Mouse (Mus musculus) cerebellum, adult 11-12 months (tissue): Measurements from ENCODE around the gene Cdc7.
A peak's percentile ranks its signal among the peaks of the same experiment; 100 is the strongest.

Source experiments
- DNase-seq: peaks from one replicate; pipeline ENCODE4 v3.0.0; 2022

Cdc7 gene

DNA sequence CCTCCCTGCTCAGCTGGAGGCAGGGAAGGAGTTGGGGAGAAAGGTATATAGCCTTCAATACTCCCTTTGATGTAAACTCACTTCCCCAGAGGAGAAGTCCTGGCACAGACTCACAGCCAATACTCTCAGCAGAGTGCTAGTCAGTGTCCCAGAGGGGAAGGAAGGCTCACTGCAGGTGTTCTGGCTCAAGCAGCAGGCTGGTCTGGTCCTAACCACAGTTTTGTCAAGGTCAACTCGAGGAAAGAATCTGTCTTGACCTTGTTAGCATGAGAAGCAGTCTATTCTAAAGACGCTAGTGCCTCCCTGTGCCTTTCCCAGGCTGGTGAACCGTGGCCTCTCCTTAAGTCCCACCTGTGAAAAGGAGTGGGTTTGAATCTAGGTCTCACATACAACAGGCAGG lies 30.6 kb downstream of the Cdc7 start:
- no peak for DNase-seq

DNA sequence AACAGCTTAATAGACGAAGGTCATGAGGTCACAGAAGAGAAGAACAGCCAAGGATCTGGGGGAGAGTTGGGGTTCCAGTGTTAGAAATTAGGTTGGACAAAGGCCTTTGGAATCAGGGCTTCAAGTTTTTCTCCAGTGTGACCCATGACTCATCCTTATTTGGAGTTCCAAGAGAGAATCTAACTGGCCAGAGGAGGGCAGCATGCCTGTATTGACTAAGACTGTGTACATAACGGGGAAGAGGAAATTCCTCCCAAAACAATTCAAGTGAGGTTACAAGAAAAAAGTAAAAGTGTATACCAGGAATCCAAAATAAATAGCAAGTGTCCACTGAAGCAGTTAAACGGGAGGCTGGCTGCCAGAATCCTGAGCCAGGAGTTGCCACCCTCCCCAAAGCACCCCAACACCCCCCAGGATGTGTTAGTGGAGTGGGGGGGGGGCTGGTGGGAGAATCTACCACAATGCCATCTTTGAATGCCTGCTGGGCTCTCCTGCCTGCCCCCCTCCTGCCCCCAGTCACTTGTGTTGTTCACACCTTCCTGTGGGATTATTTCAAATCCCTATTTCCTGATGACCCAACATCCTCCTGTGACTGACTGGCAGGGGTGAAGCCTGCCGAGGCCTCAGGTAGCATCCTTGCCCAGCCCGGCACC lies 31.9 kb downstream of the Cdc7 start:
- peak; percentile 10 for DNase-seq

DNA sequence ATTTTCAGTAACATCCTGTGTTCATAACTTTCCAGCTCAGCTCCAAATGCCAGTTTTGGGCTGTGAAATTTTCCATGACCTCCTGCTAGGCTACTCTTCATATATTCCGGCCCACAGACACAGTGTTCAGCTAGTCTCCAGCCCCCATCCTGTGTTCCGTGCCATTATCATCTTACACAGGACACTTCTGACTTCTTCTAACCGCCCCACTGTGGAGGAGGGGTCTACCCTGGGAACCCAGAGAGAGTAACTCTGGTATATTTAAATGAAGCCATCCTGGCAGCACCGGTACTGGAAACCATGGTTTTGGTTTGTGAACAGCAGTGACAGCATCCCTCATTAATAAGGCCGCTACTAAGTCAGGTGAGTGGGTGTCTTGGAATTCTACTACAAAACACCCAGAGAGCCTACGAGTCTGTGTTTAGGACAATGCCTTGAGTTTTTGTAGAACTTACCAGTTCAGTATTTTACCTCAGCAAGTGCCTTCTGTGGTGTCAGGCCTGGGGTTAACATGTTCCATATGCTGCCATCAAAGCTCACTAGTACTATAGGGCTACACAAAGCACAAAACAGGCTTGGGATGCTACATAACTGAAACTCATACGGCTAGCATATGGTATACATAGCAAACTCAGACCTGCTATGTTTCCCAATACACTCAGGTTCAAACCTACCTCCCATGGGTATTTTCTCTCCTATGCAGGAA lies 32.6 kb downstream of the Cdc7 start:
- no peak for DNase-seq

DNA sequence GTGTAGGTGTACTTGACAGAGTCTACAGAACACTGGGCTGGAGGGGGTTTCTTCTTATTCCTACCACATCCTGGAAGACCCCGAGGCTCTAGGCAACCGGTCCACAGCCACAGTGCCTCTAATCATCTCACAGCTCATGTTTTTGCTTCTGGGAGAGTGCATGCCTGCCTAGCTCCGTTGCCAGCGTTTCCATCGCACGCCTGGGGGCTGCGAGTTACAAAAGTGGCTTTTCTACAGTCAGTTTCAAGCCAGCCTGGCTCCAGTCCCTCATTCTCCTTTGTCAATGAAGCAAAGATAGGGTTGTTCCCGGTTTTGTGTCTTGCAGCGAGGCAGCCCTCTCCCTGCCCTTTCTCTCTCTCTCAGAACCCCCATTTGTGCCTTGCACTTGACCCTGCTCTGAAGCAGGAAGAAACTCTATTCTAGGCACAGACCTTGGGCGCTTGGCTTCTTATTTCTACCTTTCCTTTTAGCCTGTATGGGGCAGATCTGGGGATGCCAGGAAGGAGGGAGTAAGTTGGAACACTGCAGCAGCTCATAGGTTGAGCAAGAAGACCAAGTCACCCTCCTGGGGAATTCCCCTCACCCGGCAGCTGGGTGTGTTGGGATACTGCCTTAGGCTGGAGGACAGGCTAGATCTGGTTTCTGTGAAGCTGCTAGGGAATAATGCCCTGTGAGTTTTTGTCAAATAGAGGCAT lies 37.4 kb downstream of the Cdc7 start:
- no peak for DNase-seq

DNA sequence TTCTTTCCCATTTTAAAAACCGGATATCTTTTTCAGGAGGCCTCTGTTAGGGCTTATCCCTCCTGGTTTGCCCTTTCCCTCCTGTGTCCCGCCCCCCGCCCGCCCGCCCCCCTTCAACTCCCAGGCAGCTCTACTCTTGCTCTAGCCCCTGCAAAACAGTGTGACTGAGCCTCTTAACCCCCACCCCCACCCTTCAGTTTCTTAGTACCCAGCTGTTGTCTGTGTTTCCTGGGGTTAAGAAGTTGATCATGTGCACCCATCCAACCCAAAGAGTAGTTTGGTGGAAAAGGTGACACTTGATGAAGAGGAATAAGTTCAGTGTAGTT lies 37.9 kb downstream of the Cdc7 start:
- no peak for DNase-seq

DNA sequence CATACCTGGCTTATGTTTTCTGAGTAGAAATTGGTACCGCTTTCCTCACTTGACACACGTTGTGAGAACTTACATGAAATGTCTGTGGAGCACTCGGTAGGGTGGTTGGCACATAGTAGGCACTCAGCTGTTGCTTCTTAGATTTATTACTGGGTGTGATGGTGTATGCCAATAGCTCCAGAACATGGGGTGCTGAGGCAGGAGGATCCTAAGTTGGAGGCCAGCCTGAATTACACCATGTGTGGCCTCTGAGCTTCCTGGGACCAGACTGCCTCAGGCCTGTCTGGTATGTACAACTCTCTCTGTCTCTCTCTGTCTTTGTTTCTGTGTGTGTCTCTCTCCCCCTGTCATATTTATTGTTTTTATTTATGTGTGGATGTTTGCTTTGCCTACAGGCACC lies 45.6 kb downstream of the Cdc7 start:
- no peak for DNase-seq

DNA sequence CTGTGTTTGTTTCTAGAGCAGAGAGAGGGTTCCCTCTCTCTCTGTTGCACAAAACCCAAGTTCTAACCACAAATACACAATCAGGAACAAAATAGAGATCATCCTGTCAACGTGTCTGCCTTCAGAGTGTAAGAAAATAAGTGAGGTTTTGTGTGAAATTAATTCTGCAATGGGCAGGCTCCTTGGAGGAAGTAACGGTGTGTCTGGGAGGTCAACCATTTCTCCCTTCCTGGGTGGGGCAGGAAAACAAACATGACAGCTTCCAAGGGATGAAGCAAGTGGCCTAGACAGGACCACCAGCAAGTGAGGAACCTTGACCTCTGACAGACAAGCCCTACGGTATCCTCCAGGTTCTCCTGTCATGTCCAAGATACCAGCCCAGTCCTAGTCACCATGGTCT lies 46.2 kb downstream of the Cdc7 start:
- DNase-seq = no peak

DNA sequence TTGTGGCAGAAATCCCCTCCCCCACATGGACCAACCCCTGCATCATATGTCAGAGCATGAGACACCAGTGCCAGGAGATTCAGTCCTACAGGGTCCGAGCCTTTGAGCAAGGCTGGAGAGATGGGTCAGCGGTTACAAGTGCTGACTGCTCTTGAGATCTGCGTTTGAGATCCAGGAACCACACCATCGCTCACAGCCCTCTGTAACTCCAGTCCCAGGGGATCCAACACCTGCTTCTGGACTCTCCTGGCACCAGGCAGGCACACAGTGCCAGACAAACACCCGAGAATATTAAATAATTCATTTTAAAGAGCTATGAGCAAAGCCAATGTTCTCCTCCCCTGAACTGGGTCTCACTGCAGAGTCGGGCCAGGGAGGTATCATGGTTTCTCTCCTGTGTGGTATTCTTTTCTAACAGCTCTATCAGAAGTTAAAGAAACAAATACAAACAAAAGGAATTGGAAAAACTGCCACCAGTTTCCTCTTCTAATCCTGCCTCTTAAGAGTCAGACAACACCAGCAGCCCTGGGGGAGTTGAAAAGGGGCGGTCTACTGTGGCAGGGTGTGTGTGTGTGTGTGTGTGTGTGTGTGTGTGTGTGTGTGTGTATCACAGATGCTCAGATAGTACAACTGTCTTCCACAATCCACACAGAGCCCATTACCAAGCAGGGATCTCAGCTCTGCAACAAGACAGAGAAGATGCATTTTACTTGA lies 47.4 kb downstream of the Cdc7 start:
- no peak for DNase-seq

DNA sequence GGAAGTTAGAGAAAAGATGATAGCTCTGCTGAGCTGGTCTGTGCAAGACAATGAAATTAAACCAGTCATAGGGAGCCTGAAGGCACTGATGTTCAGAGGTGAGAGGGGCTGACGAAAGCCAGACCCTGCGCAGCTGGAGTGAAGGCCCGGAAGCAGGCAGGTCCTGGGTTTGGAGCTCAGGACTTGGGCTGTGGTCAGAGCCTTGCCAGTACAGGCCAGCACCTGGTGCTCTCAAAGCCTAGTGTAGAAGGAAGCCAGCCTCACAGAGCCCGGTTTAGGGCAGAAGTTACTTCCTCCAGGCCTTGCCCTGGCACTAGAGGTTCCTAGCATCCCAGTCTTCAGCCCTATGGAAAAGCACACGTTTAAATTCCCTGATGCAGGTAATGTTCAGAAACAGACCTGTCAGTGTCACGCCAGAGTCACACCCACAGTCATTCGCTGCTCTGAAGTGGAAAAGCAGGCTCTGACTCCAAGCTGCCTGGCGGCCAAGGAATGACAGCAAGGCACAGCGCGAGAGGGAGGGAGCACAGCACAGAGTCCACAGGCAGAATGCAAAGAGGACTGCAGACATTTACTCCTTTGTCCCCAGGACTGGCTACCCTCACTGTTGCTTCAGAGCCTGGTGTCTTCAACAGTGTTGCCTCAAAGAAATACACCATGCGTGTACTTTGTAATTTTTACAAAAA lies 48.1 kb downstream of the Cdc7 start:
- no peak for DNase-seq

DNA sequence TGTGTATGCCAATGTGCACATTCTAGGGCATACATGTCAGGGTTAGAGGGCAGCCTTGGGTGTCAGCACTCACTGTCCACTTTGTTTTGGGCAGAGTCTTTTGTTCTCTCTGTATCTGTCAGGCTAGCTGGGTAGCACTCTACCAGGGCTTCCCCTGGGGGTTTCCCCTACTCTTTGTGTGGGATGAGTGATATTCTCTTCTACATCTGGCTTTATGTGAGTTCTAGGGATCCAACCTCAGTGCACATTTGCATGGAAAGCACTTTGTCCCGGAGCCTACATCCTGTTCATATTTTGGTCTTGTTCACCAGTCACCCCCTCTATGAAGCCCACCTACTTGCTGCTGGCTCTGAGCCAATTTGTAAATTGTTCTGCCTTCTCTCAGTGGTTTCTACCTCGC lies 49.3 kb downstream of the Cdc7 start:
- DNase-seq = no peak

DNA sequence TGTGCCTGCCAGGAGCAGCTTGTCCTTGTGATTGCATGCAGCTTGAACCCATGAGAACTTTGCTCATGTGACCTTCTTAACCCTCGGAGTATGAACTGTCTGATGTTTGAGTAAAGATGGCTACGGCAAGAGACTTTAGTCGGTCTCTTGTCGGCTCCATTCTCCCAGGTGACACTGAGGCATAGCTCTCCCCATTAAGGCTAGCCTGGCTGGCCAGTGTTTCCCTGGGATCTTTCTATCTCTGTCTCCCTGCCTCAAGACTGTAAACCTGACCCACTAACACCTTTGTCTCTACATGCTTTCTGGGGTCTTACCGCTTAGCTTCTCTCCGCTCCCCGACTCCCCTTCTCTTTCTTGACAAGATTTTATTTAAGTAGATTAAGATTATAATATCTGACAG lies 50.0 kb downstream of the Cdc7 start:
- no peak for DNase-seq

DNA sequence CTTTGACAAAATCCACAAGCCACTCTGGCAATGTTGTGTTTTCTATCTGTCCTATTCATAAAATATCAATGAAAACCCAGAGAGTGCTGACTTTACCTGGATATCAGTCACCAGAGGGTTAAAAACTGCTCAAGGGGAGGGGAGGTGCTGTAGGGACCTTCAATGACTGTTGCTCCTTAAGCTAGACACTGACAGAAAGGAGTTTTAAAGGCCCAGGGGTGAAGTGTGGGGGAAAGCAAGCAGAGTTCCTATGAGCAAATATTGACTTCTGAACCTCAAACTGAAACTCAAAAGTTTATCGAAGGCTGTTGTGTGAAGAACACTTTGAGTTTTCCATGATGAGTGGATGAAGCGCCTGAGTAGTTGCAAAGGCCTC lies 50.9 kb downstream of the Cdc7 start:
- no peak for DNase-seq

DNA sequence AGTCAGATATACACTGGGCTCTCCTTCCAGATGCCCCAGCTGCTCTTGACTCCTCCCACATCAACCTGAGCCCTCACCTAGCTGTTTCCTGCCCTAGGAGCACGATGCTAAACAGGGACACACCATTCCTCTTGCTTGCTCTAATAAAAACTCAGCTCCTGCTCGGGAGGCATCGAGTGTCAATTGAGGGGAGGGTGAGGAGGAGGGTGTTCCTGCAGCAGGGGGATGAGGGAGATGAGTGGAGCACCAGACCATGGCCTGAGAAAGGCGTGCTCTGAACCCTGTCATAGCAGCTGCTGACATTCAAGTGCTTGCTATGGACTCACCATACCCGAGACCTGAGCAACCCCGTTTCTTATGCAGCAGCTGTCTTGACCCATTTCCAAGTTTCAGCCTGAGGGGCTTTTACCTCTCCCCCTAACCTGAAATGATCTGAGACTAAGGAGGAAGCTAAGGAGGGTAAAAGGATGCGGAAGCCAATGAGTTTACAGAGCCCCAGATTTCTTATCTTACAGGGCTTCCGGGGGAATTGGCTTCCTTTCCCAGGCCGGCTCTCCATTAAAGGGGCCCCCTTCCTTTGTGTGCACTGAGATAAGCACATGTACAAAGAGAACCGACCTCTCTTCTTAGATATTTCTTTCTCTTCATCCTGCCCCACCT lies 51.4 kb downstream of the Cdc7 start:
- DNase-seq = no peak

DNA sequence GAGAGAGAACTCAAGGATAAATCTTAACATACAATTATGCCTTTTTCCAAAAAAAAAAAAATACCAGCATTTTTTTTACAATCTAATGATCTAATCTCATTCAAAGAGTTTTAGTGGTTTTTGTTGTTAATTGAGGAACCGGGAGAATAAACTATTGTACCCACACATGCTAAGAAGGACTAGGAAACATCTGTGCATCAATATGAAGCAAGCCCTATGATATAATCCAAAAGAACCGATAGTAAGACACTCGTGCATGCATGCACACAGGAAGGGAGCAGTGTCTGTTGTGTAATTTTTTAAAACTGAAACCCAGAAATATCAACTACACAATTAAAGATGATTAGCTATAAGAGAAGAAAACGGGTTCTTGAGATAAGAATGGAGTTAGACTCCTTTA lies 52.4 kb downstream of the Cdc7 start:
- DNase-seq = no peak

DNA sequence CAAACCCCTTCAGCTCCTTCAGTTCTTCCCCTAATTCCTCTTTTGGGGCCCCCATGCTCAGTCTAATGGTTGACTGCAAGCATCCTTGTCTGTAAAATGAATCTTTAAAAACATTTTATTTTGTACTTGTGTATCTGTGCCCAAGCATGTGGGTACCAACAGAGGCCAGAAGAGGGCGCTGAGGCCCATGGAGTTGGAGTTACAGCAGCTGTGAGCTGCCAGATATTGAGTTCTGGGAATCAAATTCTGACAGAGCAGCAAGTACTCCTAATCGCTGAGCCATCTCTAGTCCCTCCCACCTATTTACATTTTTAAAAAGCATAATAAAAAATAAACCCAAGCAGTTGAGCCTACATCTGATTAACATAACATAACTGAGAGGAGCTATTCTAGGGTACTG lies 53.4 kb downstream of the Cdc7 start:
- no peak for DNase-seq

DNA sequence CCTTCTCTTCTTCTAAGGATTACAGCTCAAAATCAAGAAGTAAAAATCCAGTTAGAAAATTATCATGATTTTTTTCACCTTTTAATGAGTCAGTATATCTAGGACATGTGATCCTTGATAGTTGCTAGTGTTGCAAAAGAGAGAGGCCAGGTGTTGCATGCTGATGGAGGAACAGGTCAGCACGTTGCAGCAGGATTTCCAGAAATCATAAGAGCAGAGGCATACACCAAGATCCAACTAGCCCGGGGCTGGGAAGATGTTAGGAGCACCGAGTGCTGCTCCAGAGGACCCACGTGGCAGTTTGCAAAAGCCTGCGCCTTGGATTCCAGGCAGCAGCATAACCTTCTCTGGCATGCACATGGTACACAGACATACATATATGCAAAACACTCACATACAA lies 54.9 kb downstream of the Cdc7 start:
- DNase-seq = no peak

DNA sequence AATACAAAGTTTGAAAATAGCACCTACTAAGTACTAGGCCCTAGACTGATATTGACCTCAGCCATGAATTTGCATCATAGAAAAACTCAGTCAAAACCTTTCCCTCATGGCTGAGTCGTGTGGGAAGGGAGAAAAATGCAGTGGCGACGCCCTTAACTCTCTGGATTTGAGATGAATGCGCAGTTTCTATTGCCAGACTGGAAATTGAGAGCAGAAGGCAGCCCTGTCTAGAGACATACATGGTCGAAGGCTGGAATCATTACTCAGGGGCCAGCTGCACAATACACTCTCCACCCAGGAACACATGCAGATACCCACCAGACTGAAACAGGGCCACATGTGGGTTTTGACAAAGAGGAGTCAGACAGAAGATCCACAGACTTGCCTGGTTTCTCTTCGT lies 55.8 kb downstream of the Cdc7 start:
- DNase-seq = no peak

DNA sequence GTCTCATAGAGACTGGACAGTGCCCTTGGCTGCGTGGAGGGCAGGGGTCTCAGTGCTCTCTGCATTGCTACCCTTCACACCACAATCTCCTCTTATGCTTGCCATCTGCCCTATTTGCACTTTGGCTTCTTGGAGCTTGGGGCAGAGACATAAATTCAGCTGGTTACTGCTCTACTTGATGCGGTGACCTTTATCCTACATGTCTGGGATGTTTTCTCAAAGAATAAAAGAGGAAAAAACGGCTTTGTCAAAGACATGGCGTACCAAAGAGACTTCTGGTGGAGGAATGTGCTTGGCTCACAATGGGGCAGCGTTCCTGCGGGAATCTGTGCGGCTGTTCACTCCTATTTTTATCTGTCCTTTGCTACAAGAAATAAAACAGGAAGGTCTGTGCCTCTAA lies 56.2 kb downstream of the Cdc7 start:
- DNase-seq = no peak

DNA sequence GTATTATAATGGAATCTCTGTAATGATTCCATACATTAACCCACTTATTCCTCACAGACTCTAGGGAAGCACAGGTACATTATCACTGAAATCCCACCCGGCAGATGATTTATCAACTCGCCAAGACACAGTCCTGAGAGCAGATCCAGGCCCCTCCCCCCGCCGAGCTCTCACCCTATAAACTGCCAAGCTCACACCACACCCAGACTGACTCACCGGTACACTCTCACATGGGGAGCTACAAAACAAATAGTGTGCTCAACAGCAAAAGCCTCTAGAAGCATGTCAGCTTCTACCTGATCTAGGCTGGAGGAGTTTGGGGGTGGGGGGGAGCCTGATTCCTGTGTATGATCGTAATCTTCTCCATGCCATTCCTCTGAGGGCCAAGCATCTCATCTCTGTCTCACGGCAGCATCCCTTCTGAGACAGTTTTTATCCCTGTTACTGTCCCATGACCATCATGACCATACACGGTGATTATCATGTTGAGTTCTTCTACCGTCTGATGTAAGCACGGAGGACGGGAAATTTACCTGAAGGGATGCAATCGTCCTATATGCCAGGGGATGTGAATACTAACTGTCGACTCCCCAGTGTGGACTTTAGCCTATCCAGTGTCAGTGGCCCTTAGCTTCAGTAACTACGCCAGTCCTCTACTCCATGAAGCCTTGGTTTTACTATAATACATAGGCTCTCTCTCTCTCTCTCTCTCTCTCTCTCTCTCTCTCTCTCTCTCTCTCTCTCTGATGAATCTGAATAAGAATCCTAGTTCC lies 57.4 kb downstream of the Cdc7 start:
- DNase-seq = no peak

DNA sequence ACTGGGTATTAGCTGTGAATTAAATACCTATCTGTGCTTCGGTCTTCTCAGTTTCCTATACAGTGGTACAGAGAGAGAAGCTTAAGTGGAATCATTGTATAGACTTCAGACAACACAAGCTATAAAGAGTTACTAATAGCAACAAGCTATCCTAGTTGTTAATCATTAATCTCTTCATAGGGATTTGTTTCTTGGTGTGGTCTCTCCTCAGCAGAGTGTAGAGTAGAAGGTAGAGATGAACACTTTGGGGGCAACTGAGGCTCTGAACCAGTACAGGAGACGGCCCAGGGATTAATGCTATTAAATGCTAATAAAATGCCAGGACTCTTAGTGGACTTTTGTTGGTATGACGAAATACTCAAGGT lies 57.9 kb downstream of the Cdc7 start:
- DNase-seq = no peak

DNA sequence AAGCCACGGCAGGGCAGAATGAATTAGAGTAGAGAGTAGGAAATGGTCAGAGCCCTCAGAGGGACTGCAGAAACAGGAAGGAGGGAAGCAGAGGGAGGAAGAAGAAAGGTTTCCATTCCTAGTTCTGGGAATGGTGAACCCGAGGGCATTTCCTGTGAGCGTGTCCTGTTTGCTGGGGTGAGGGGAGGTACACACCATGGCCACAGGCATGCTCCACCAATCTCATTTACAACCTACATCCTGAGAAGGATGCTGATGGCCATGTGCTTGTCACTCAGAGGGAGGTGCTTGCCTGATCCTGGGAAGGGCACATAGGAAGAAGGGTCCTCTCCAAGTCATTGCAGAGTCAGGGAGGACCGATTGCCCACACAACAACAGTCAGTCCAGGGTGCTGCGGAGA lies 59.8 kb downstream of the Cdc7 start:
- no peak for DNase-seq

DNA sequence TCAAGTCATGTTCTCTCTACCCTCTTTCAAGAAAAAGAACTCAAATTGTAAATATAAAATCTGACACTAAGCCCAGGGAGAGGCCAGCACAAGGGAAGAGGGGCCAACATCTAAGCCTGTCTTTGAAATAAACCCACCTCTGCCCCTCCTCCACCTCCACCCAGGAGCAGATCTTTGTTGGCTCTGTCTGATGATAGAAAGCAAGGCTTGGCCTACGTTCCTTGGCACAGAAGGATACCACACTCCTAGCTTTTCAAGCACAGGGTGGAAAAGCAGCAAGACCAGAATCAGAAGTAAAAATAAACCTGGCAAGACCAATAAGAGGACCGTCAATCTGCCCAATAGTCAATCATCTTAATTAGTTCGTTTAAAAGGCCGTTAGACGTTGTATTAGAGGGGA lies 61.2 kb downstream of the Cdc7 start:
- DNase-seq = no peak
